In the genomic region with DNA sequence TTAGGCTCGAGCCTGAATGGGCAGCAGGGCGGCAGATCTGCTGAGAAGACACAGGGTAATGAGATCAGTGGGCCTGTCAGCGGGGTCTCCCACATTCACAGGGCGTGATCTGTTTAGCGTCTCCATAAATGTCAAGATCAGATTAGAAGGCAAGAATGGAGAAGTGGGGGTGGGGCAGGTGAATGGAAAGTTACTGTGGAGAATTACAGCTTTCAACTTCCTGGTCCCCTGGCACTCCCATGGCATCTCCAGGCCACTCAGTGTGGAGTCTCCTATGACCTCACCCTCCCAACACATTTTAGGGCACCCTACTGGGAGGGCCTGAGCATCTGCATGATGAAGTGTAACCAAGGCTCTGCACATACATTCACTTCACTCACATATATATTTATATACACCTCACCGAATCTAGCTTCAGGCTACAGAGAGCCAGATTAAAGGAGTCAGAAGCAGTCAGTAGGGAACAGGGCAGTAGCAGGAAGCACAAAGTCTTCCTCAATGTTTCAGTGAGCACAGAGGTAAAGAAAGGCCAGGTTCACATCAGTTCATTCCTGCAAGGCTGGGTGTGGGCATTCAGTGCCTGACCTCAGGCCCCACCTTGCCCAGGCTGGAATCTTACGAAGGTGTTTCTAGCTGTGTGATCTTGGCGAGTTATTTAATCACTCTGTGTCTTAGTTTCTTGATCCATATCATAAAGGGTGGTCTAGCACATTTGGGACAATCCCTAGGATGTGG, we compare ENCODE assay signal across 12 mouse cellular contexts. TPM values are rescaled to one million over a fixed set of nuclear protein-coding genes. Genes with fewer than 3 reads are reported as not detected.
DNase-seq lines count a peak whose midpoint lies in the region; ATAC-seq lines count a peak whose summit lies in the region.
"Had no signal": no experiment of that assay in that cellular context is flagged by ENCODE, and none has a peak within 500 bp of the region (broad histone marks: within the 10 kb centered on the region; RNA-seq: fewer than 3 reads in every experiment).

No protein-coding gene starts in this region.

- WGBS in kidney, embryonic 15.5 days, result 53% methylated on average over 8 of the region's 8 CpGs
- WGBS in hindbrain, embryonic 14.5 days, result 61% methylated on average over 8 of the region's 8 CpGs
- 45% methylated on average over 8 of the region's 8 CpGs for WGBS in midbrain, embryonic 14.5 days

- no peak overlapping the region for H3K9ac ChIP-seq in kidney, embryonic 15.5 days
- peak overlapping the region; percentile 31; the same call in 1 of the 2 replicates for H3K9ac ChIP-seq in hindbrain, embryonic 14.5 days
- H3K9ac ChIP-seq in midbrain, embryonic 14.5 days (replicated peaks; ENCODE audit: low read length), result no peak overlapping the region
- H3K9ac ChIP-seq: lung, embryonic 15.5 days had no signal

- H3K27ac ChIP-seq in kidney, embryonic 15.5 days, result no peak overlapping the region
- H3K27ac ChIP-seq in hindbrain, embryonic 14.5 days, result peak overlapping the region; percentile 95
- peak overlapping the region; percentile 94; the same call in 1 of the 2 replicates for H3K27ac ChIP-seq in midbrain, embryonic 14.5 days (replicated peaks; ENCODE audit: low read depth, low read length)
- H3K27ac ChIP-seq: lung, embryonic 15.5 days had no signal

- peak; percentile 48 for DNase-seq in kidney, adult 18-20 months
- DNase-seq in embryo, embryonic 10.5 days (ENCODE audit: low spot score), result peak; percentile 36
- no peak for DNase-seq in hindbrain, embryonic 14.5 days (ENCODE audit: low spot score)
- DNase-seq in midbrain, embryonic 14.5 days, result no peak
- no peak for DNase-seq in heart, postnatal 4 days
- DNase-seq in left cerebral cortex, adult 8-10 months (ENCODE audit: low spot score in 2 of 2), result no peak
- no peak for DNase-seq in layer of hippocampus, adult 8-10 months (ENCODE audit: low spot score in 2 of 2)
- DNase-seq: heart, postnatal 10 days had no signal

- peaks cover 31% of the 10 kb centered on the region for H3K27me3 ChIP-seq in kidney, embryonic 15.5 days
- no peaks in the 10 kb centered on the region for H3K27me3 ChIP-seq in hindbrain, embryonic 14.5 days (ENCODE audit: control insufficient read depth, insufficient read depth, low read length)
- H3K27me3 ChIP-seq in midbrain, embryonic 14.5 days (ENCODE audit: control insufficient read depth, insufficient read depth, low read length), result no peaks in the 10 kb centered on the region

- peaks cover 24% of the 10 kb centered on the region for H3K4me1 ChIP-seq in kidney, embryonic 15.5 days
- H3K4me1 ChIP-seq in hindbrain, embryonic 14.5 days (replicated peaks; ENCODE audit: control insufficient read depth, insufficient read depth, low read length), result peaks cover 41% of the 10 kb centered on the region
- peaks cover 40% of the 10 kb centered on the region for H3K4me1 ChIP-seq in midbrain, embryonic 14.5 days (ENCODE audit: control insufficient read depth, insufficient read depth, low read length)

- ATAC-seq in kidney, embryonic 15.5 days (replicated peaks; ENCODE audit: low FRiP score), result no peak
- no peak for ATAC-seq in hindbrain, embryonic 14.5 days (ENCODE audit: low FRiP score)
- no peak for ATAC-seq in midbrain, embryonic 14.5 days (ENCODE audit: low FRiP score, low TSS enrichment)

- no peak overlapping the region for H3K4me3 ChIP-seq in kidney, embryonic 15.5 days (replicated peaks)
- H3K4me3 ChIP-seq in hindbrain, embryonic 14.5 days (replicated peaks; ENCODE audit: low read length), result no peak overlapping the region; the same call in 1 of the 2 replicates
- H3K4me3 ChIP-seq in midbrain, embryonic 14.5 days (replicated peaks; ENCODE audit: low read depth, low read length), result no peak overlapping the region
- H3K4me3 ChIP-seq: lung, embryonic 15.5 days; myocyte had no signal

- no peaks in the 10 kb centered on the region for H3K36me3 ChIP-seq in kidney, embryonic 15.5 days
- H3K36me3 ChIP-seq in hindbrain, embryonic 14.5 days (replicated peaks; ENCODE audit: control insufficient read depth, insufficient read depth), result peaks cover 9% of the 10 kb centered on the region
- peaks cover 9% of the 10 kb centered on the region for H3K36me3 ChIP-seq in midbrain, embryonic 14.5 days (ENCODE audit: control insufficient read depth, insufficient read depth, low read length)
- H3K36me3 ChIP-seq: lung, embryonic 15.5 days had no signal

- H3K4me2 ChIP-seq in kidney, embryonic 15.5 days, result no peak overlapping the region
- H3K4me2 ChIP-seq in hindbrain, embryonic 14.5 days (replicated peaks), result peak overlapping the region; percentile 74
- no peak overlapping the region; the same call in 1 of the 2 replicates for H3K4me2 ChIP-seq in midbrain, embryonic 14.5 days (ENCODE audit: low read length)
- H3K4me2 ChIP-seq: lung, embryonic 15.5 days had no signal

- H3K9me3 ChIP-seq in kidney, embryonic 15.5 days (replicated peaks), result no peaks in the 10 kb centered on the region
- H3K9me3 ChIP-seq in hindbrain, embryonic 14.5 days (ENCODE audit: control insufficient read depth, low read length), result no peaks in the 10 kb centered on the region
- no peaks in the 10 kb centered on the region for H3K9me3 ChIP-seq in midbrain, embryonic 14.5 days (ENCODE audit: control insufficient read depth, low read length)
- H3K9me3 ChIP-seq: lung, embryonic 15.5 days had no signal

RNA-seq across cellular contexts. Expression of gene Celf3, which starts 1.6 kb away (rescaled TPM):
- 2.5 and 5.5 TPM in 2 replicates for polyA plus RNA-seq in kidney, embryonic 15.5 days (2015; fragmentation: Nextera tagmentation; extraction: Ambion mirVana)
- 182 and 237 TPM in 2 replicates for polyA plus RNA-seq in hindbrain, embryonic 14.5 days (2014; fragmentation: Nextera tagmentation; extraction: Ambion mirVana)
- 321 and 376 TPM in 2 replicates for polyA plus RNA-seq in midbrain, embryonic 14.5 days (2014; fragmentation: Nextera tagmentation; extraction: Ambion mirVana)
- under 1 TPM; 0.19 to 0.25 TPM for total RNA-seq in heart, postnatal 4 days (2021)
- 100 to 1,000 TPM; 136 to 175 (median 139) TPM for total RNA-seq in left cerebral cortex, adult 8-10 months (2022)
- 100 to 1,000 TPM; 153 to 187 (median 176) TPM for total RNA-seq in layer of hippocampus, adult 8-10 months (2022)
- total RNA-seq: heart, postnatal 10 days had no signal

RNA-seq across cellular contexts. Expression of gene Riiad1, which starts 3.7 kb away (rescaled TPM):
- 1.2 and 2.3 TPM in 2 replicates for polyA plus RNA-seq in kidney, embryonic 15.5 days (2015; fragmentation: Nextera tagmentation; extraction: Ambion mirVana)
- polyA plus RNA-seq in hindbrain, embryonic 14.5 days (2014; fragmentation: Nextera tagmentation; extraction: Ambion mirVana), result 15.8 and 24.9 TPM in 2 replicates
- polyA plus RNA-seq in midbrain, embryonic 14.5 days (2014; fragmentation: Nextera tagmentation; extraction: Ambion mirVana), result 23.8 and 30.8 TPM in 2 replicates
- 1 to 10 TPM; 1.3 to 2.5 TPM for total RNA-seq in heart, postnatal 4 days (2021)
- total RNA-seq in left cerebral cortex, adult 8-10 months (2022), result 1 to 10 TPM; 5.2 to 6.9 (median 6.1) TPM
- total RNA-seq in layer of hippocampus, adult 8-10 months (2022), result 1 to 10 TPM; 4.9 to 6.9 (median 6.0) TPM

RNA-seq across cellular contexts. Expression of gene Oaz3, which starts 32.8 kb away (rescaled TPM):
- 0.45 and 0.84 TPM in 2 replicates for polyA plus RNA-seq in kidney, embryonic 15.5 days (2015; fragmentation: Nextera tagmentation; extraction: Ambion mirVana)
- polyA plus RNA-seq in hindbrain, embryonic 14.5 days (2014; fragmentation: Nextera tagmentation; extraction: Ambion mirVana), result 0.89 and 1.2 TPM in 2 replicates
- 0.36 and 1.2 TPM in 2 replicates for polyA plus RNA-seq in midbrain, embryonic 14.5 days (2014; fragmentation: Nextera tagmentation; extraction: Ambion mirVana)
- total RNA-seq in heart, postnatal 4 days (2021), result not detected
- total RNA-seq in left cerebral cortex, adult 8-10 months (2022), result not detected
- total RNA-seq in layer of hippocampus, adult 8-10 months (2022), result under 1 TPM in 1 of 4 experiments, not detected in 3; 0.52 TPM
- total RNA-seq: heart, postnatal 10 days; left cerebral cortex, postnatal 36 days had no signal

RNA-seq across cellular contexts. Expression of gene Mrpl9, which starts 33.4 kb away (rescaled TPM):
- 68.4 and 70.4 TPM in 2 replicates for polyA plus RNA-seq in kidney, embryonic 15.5 days (2015; fragmentation: Nextera tagmentation; extraction: Ambion mirVana)
- 58.4 and 59.9 TPM in 2 replicates for polyA plus RNA-seq in hindbrain, embryonic 14.5 days (2014; fragmentation: Nextera tagmentation; extraction: Ambion mirVana)
- polyA plus RNA-seq in midbrain, embryonic 14.5 days (2014; fragmentation: Nextera tagmentation; extraction: Ambion mirVana), result 52.6 and 54.1 TPM in 2 replicates
- total RNA-seq in heart, postnatal 4 days (2021), result 10 to 100 TPM; 60.8 to 62.6 TPM
- total RNA-seq in left cerebral cortex, adult 8-10 months (2022), result 10 to 100 TPM; 32.7 to 40.7 (median 38.1) TPM
- total RNA-seq in layer of hippocampus, adult 8-10 months (2022), result 10 to 100 TPM; 34.8 to 42.3 (median 40.2) TPM

Comparison
In these comparisons a context has a peak if more than half of its experiments do, and no peak if none do; other contexts are left out.
1. DNase-seq: peak in kidney, adult 18-20 months (single experiment) and embryo, embryonic 10.5 days (single experiment); none in hindbrain, embryonic 14.5 days (single experiment), midbrain, embryonic 14.5 days (single experiment), heart, postnatal 4 days (single experiment), left cerebral cortex, adult 8-10 months (0 of 2) and layer of hippocampus, adult 8-10 months (0 of 2).
2. RNA of gene Celf3, which starts 1.6 kb away (total RNA-seq): 153 to 187 TPM in layer of hippocampus, adult 8-10 months and 136 to 175 TPM in left cerebral cortex, adult 8-10 months; 0.19 to 0.25 TPM in heart, postnatal 4 days; every median in the first group is over 100 times any median in the second.